Mouse (Mus musculus): ENCODE data around the gene Vps72. TPM values are rescaled to one million over a fixed set of nuclear protein-coding genes. Genes with fewer than 3 reads are reported as not detected.

Gene Vps72
- polyA plus RNA-seq, 1 experiment from 2014 or later: 170 TPM

- Histone ChIP-seq H3K27ac (ENCODE audit: low read depth) (no peak overlapping the region), H3K9me3 (ENCODE audit: low read depth, low read length) (no peaks in the 10 kb centered on the region), H3K36me3 (ENCODE audit: insufficient read depth) (peaks cover 15% of the 10 kb centered on the region; the same call in 1 of the 2 replicates), H3K9ac (no peak overlapping the region), H3K4me1 (ENCODE audit: insufficient read depth) (peaks cover 19% of the 10 kb centered on the region), H3K4me2 (no peak overlapping the region; the same call in 1 of the 2 replicates), H3K4me3 (ENCODE audit: low read depth, low read length) (no peak overlapping the region), H3K27me3 (ENCODE audit: insufficient read depth, low read length) (no peaks in the 10 kb centered on the region)
- TF ChIP-seq CTCF (IDR thresholded peaks at IDR 0.05; ENCODE audit: low read depth): no peak
- DNase-seq (no peak), ATAC-seq (ENCODE audit: insufficient read depth) (no peak)
- WGBS: 80% methylated on average over 5 of the region's 5 CpGs
Measured at GRCm38 (mm10) chr3:95164256-95164550, 53.4 kb downstream of the Vps72 start.

- no peaks in the 10 kb centered on the region; the same call in 1 of the 2 replicates for H3K27me3 ChIP-seq (ENCODE audit: insufficient read depth, low read length)
- no peak overlapping the region for H3K4me3 ChIP-seq (ENCODE audit: low read depth, low read length)
- no peak overlapping the region for H3K27ac ChIP-seq (ENCODE audit: low read depth)
- no peak for ATAC-seq (ENCODE audit: insufficient read depth)
- no peak overlapping the region for H3K4me2 ChIP-seq
- H3K9ac ChIP-seq: no peak overlapping the region
- no peaks in the 10 kb centered on the region for H3K9me3 ChIP-seq (ENCODE audit: low read depth, low read length)
- no peak for TF ChIP-seq CTCF (IDR thresholded peaks at IDR 0.05; ENCODE audit: low read depth)
- WGBS: 80% methylated on average over 5 of the region's 5 CpGs
- no peak for DNase-seq
- H3K4me1 ChIP-seq (ENCODE audit: insufficient read depth): peaks cover 15% of the 10 kb centered on the region
- H3K36me3 ChIP-seq (ENCODE audit: insufficient read depth): peaks cover 22% of the 10 kb centered on the region; the same call in 1 of the 2 replicates
Measured at GRCm38 (mm10) chr3:95164840-95165239, 54.0 kb downstream of the Vps72 start.

- no peak overlapping the region for H3K27ac ChIP-seq (ENCODE audit: low read depth)
- H3K4me2 ChIP-seq: no peak overlapping the region
- 87% methylated on average over 10 of the region's 10 CpGs for WGBS
- DNase-seq (no peak), ATAC-seq (ENCODE audit: insufficient read depth) (no peak)
- TF ChIP-seq CTCF (IDR thresholded peaks at IDR 0.05; ENCODE audit: low read depth): no peak
- H3K4me3 ChIP-seq (ENCODE audit: low read depth, low read length): no peak overlapping the region
- no peaks in the 10 kb centered on the region for H3K9me3 ChIP-seq (ENCODE audit: low read depth, low read length)
- peaks cover 27% of the 10 kb centered on the region for H3K27me3 ChIP-seq (ENCODE audit: insufficient read depth, low read length)
- H3K9ac ChIP-seq: no peak overlapping the region
- H3K4me1 ChIP-seq (ENCODE audit: insufficient read depth): peaks cover 7% of the 10 kb centered on the region; the same call in 1 of the 2 replicates
- peaks cover 43% of the 10 kb centered on the region; the same call in 1 of the 2 replicates for H3K36me3 ChIP-seq (ENCODE audit: insufficient read depth)
Measured at GRCm38 (mm10) chr3:95169996-95170395, 59.2 kb downstream of the Vps72 start.

GRCm38 (mm10) chr3:95171105-95171504, 60.3 kb downstream of the Vps72 start:
- H3K4me1 ChIP-seq (ENCODE audit: insufficient read depth): peaks cover 7% of the 10 kb centered on the region; the same call in 1 of the 2 replicates
- H3K9me3 ChIP-seq (ENCODE audit: low read depth, low read length): no peaks in the 10 kb centered on the region
- peaks cover 40% of the 10 kb centered on the region; the same call in 1 of the 2 replicates for H3K36me3 ChIP-seq (ENCODE audit: insufficient read depth)
- H3K4me2 ChIP-seq: no peak overlapping the region
- no peak for TF ChIP-seq CTCF (IDR thresholded peaks at IDR 0.05; ENCODE audit: low read depth)
- no peak overlapping the region for H3K27ac ChIP-seq (ENCODE audit: low read depth)
- H3K9ac ChIP-seq: no peak overlapping the region
- ATAC-seq (ENCODE audit: insufficient read depth) (no peak), DNase-seq (no peak)
- WGBS: 62% methylated on average over 6 of the region's 6 CpGs
- no peak overlapping the region for H3K4me3 ChIP-seq (ENCODE audit: low read depth, low read length)
- H3K27me3 ChIP-seq (ENCODE audit: insufficient read depth, low read length): peaks cover 27% of the 10 kb centered on the region

Small RNA genes lying within 50 kb of the gene (microRNA-seq; reads per million reads assigned to microRNA genes)
- not detected for gene Mir8099-1 (ENCODE audit: borderline number of aligned reads)

Other genes starting within 250 kb of the Vps72 start
- 343 and 370 TPM in 2 replicates for gene Psmb4, start 224.1 kb upstream of the Vps72 start, polyA plus RNA-seq (2014; fragmentation: Nextera tagmentation; extraction: Ambion mirVana)
- gene Selenbp1, start 178.0 kb upstream of the Vps72 start, polyA plus RNA-seq (2014; fragmentation: Nextera tagmentation; extraction: Ambion mirVana): 99.1 and 103 TPM in 2 replicates
- gene Rfx5, start 156.9 kb upstream of the Vps72 start, polyA plus RNA-seq (2014; fragmentation: Nextera tagmentation; extraction: Ambion mirVana): 11.8 and 13.1 TPM in 2 replicates
- gene Pi4kb, start 136.3 kb upstream of the Vps72 start, polyA plus RNA-seq (2014; fragmentation: Nextera tagmentation; extraction: Ambion mirVana): 24.7 and 25.9 TPM in 2 replicates
- 28.1 and 31.7 TPM in 2 replicates for gene Zfp687, start 95.6 kb upstream of the Vps72 start, polyA plus RNA-seq (2014; fragmentation: Nextera tagmentation; extraction: Ambion mirVana)
- gene Psmd4, start 68.4 kb upstream of the Vps72 start, polyA plus RNA-seq (2014; fragmentation: Nextera tagmentation; extraction: Ambion mirVana): 236 and 250 TPM in 2 replicates
- gene Pip5k1a, start 4.1 kb upstream of the Vps72 start, polyA plus RNA-seq (2014; fragmentation: Nextera tagmentation; extraction: Ambion mirVana): 12.2 and 13.6 TPM in 2 replicates
- gene Tmod4, start 13.5 kb downstream of the Vps72 start, polyA plus RNA-seq (2014; fragmentation: Nextera tagmentation; extraction: Ambion mirVana): 1.2 and 1.9 TPM in 2 replicates
- gene Scnm1, start 23.0 kb downstream of the Vps72 start, polyA plus RNA-seq (2014; fragmentation: Nextera tagmentation; extraction: Ambion mirVana): 62.7 and 67.9 TPM in 2 replicates
- 8.2 and 9.4 TPM in 2 replicates for gene Lysmd1, start 23.1 kb downstream of the Vps72 start, polyA plus RNA-seq (2014; fragmentation: Nextera tagmentation; extraction: Ambion mirVana)
- gene Tnfaip8l2, start 31.3 kb downstream of the Vps72 start, polyA plus RNA-seq (2014; fragmentation: Nextera tagmentation; extraction: Ambion mirVana): 3.2 and 4.2 TPM in 2 replicates
- gene Sema6c, start 49.4 kb downstream of the Vps72 start, polyA plus RNA-seq (2014; fragmentation: Nextera tagmentation; extraction: Ambion mirVana): 3.7 and 5.4 TPM in 2 replicates
- 13.4 and 14.4 TPM in 2 replicates for gene Gabpb2, start 106.9 kb downstream of the Vps72 start, polyA plus RNA-seq (2014; fragmentation: Nextera tagmentation; extraction: Ambion mirVana)
- gene Cdc42se1, start 117.7 kb downstream of the Vps72 start, polyA plus RNA-seq (2014; fragmentation: Nextera tagmentation; extraction: Ambion mirVana): 127 and 131 TPM in 2 replicates
- 15.1 and 16.1 TPM in 2 replicates for gene Mllt11, start 121.1 kb downstream of the Vps72 start, polyA plus RNA-seq (2014; fragmentation: Nextera tagmentation; extraction: Ambion mirVana)
- 0.39 and 0.67 TPM in 2 replicates for gene Gm128, start 130.6 kb downstream of the Vps72 start, polyA plus RNA-seq (2014; fragmentation: Nextera tagmentation; extraction: Ambion mirVana)
- 5.0 and 6.1 TPM in 2 replicates for gene Bnipl, start 140.2 kb downstream of the Vps72 start, polyA plus RNA-seq (2014; fragmentation: Nextera tagmentation; extraction: Ambion mirVana)
- 36.5 and 40.0 TPM in 2 replicates for gene Mindy1, start 170.3 kb downstream of the Vps72 start, polyA plus RNA-seq (2014; fragmentation: Nextera tagmentation; extraction: Ambion mirVana)
- 20.0 and 23.5 TPM in 2 replicates for gene Prune1, start 171.1 kb downstream of the Vps72 start, polyA plus RNA-seq (2014; fragmentation: Nextera tagmentation; extraction: Ambion mirVana)
- 1.8 and 2.0 TPM in 2 replicates for gene Anxa9, start 196.2 kb downstream of the Vps72 start, polyA plus RNA-seq (2014; fragmentation: Nextera tagmentation; extraction: Ambion mirVana)
- 170 and 185 TPM in 2 replicates for gene Cers2, start 203.8 kb downstream of the Vps72 start, polyA plus RNA-seq (2014; fragmentation: Nextera tagmentation; extraction: Ambion mirVana)
- 50.7 and 52.0 TPM in 2 replicates for gene Setdb1, start 246.2 kb downstream of the Vps72 start, polyA plus RNA-seq (2014; fragmentation: Nextera tagmentation; extraction: Ambion mirVana)

Data from lung, embryonic 14.5 days (tissue).